Mouse (Mus musculus) liver, embryonic 16.5 days (tissue): ENCODE results near the gene Phf19. TPM values are rescaled to one million over a fixed set of nuclear protein-coding genes. Genes with fewer than 3 reads are reported as not detected.

Source experiments
- ATAC-seq: fragments of 200-750 bp; cut with Nextera tagmentation; 2 replicates; pipeline ENCODE4 v1.8.0; 2017; ENCODE audit warnings: low read depth, mild to moderate bottlenecking, moderate number of reproducible peaks, moderate library complexity
- H3K27ac ChIP-seq: fragments of 300-500 bp; sonication (generic); 2 replicates; pipeline ENCODE4 v1.5.1; 2014; ENCODE audit warnings: mild to moderate bottlenecking, low read length
- H3K27me3 ChIP-seq: fragments of 300-500 bp; sonication (generic); 2 replicates; pipeline ENCODE4 v1.6.1; 2014; ENCODE audit warnings: low read depth, low read length, mixed read lengths; ENCODE audit not compliant: control insufficient read depth, insufficient read depth
- H3K36me3 ChIP-seq: fragments of 300-500 bp; sonication (generic); 2 replicates; pipeline ENCODE4 v1.6.1; 2014; ENCODE audit warnings: mild to moderate bottlenecking; ENCODE audit not compliant: control insufficient read depth, insufficient read depth
- H3K4me1 ChIP-seq: fragments of 300-500 bp; sonication (generic); 2 replicates; pipeline ENCODE4 v1.6.1; 2014; ENCODE audit warnings: low read depth, low read length, mixed read lengths; ENCODE audit not compliant: control insufficient read depth
- H3K4me2 ChIP-seq: fragments of 300-500 bp; sonication (generic); 2 replicates; pipeline ENCODE4 v1.6.1; 2014; ENCODE audit warnings: low read depth, low read length, mixed read lengths
- H3K4me3 ChIP-seq: fragments of 300-500 bp; sonication (generic); 2 replicates; pipeline ENCODE4 v1.5.1; 2014; ENCODE audit warnings: low read depth, mild to moderate bottlenecking, low read length
- H3K9ac ChIP-seq: fragments of 300-500 bp; sonication (generic); 2 replicates; pipeline ENCODE4 v1.6.1; 2014; ENCODE audit warnings: low read depth, low read length
- H3K9me3 ChIP-seq: fragments of 300-500 bp; sonication (generic); replicated peaks from 2 replicates; pipeline ENCODE4 v1.6.1; 2016; ENCODE audit warnings: low read length; ENCODE audit not compliant: control insufficient read depth
- WGBS: fragments of 180-500 bp; shearing (Covaris S2); extraction: QIAGEN DNeasy Blood & Tissue Kit; methylation state at CpG from one replicate; pipeline ENCODE4 v1.1.7; 2014; ENCODE audit not compliant: insufficient replicate concordance; 5-methylcytosine and 5-hydroxymethylcytosine counted together
- polyA plus RNA-seq: library from polyadenylated mRNA; unstranded; fragments of >200 nt; fragmentation: Nextera tagmentation; extraction: Ambion mirVana; gene quantifications from 2 replicates; pipeline ENCODE4 v1.2.1, GENCODE M21; 2015

Phf19 gene
- polyA plus RNA-seq, 1 experiment from 2014 or later, result 1.7 TPM

- no peak overlapping the region for H3K9ac ChIP-seq
- WGBS, result 45% methylated on average over 7 of the region's 7 CpGs
- no peaks in the 10 kb centered on the region for H3K4me1 ChIP-seq
- no peak overlapping the region for H3K27ac ChIP-seq
- no peak overlapping the region for H3K4me3 ChIP-seq
- H3K9me3 ChIP-seq, result no peaks in the 10 kb centered on the region
- peaks cover 6% of the 10 kb centered on the region; the same call in 1 of the 2 replicates for H3K27me3 ChIP-seq
- no peak for ATAC-seq
- H3K36me3 ChIP-seq, result no peaks in the 10 kb centered on the region
- no peak overlapping the region for H3K4me2 ChIP-seq
Observed at GRCm38 (mm10) chr2:34958036-34958435, 44.2 kb upstream of the Phf19 start.

DNA sequence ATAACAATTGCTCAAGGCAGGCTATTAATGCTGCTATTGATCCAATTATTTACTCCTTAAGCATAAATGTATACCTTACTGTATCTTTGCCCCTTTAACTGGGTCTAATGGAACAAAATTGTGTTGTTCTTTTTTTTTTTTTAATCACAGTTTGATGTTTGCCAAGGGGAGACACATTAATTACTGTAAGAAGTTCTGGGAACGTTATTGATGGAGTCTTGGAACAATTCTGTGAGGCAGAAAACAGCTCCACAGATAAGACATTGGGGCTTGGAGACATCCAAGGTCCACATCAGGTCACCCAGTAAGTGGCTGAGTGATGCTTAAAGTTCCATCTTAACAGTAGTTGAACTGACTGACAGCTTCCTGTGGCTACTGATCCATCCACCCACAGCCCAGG is 43.6 kb upstream of the Phf19 start:
- Histone ChIP-seq H3K27me3 (peaks cover 6% of the 10 kb centered on the region; the same call in 1 of the 2 replicates), H3K27ac (no peak overlapping the region), H3K9me3 (no peaks in the 10 kb centered on the region), H3K9ac (no peak overlapping the region), H3K36me3 (no peaks in the 10 kb centered on the region), H3K4me2 (no peak overlapping the region), H3K4me3 (no peak overlapping the region), H3K4me1 (no peaks in the 10 kb centered on the region)
- no peak for ATAC-seq
- WGBS, result 63% methylated on average over 1 of the region's 1 CpGs

DNA sequence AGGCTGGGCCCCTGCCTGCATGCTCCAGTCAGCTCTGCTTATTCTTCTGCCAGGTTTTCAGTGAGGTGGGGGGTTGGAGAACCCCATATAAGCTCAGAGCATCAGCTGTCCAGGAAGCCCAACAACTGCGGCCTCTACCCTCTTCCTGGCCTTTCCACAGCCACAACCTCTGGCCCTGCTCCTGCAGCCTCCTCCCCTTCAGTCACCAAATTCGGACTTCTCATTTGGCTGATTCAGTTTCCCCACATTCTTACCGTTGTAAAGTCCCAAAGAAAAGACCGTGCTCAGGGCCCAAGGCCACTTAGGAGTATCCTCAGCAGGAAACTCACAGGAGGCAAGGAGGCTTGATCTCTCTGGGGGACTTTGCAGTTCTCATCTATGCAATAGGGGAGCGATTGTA is 43.1 kb upstream of the Phf19 start:
- Histone ChIP-seq H3K9me3 (no peaks in the 10 kb centered on the region), H3K4me2 (no peak overlapping the region), H3K4me1 (no peaks in the 10 kb centered on the region), H3K4me3 (no peak overlapping the region), H3K27ac (no peak overlapping the region), H3K36me3 (no peaks in the 10 kb centered on the region), H3K27me3 (peaks cover 6% of the 10 kb centered on the region; the same call in 1 of the 2 replicates), H3K9ac (no peak overlapping the region)
- 36% methylated on average over 5 of the region's 5 CpGs for WGBS
- no peak for ATAC-seq

DNA sequence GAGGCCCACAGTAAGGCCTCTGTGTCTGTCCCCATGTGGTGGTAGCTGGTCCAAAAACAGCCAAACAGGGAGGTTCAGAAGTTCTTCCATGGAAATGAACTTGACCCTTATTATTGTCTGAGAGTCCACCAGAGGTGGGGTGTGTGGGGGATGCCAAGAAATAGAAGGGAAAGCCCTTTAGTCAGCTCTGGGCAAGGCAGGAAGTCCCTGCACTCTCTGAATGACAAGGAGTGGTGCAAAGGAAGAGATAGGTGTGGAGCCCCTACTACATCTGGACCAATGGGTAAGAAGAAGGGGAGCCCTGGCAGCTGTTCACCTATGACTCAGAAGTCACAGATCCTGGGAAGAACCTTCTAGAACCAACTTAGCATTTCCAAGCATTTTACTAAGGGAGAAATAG is 40.5 kb upstream of the Phf19 start:
- ATAC-seq, result no peak
- Histone ChIP-seq H3K4me2 (no peak overlapping the region), H3K36me3 (no peaks in the 10 kb centered on the region), H3K9me3 (no peaks in the 10 kb centered on the region), H3K9ac (no peak overlapping the region), H3K27ac (no peak overlapping the region), H3K4me1 (no peaks in the 10 kb centered on the region), H3K4me3 (no peak overlapping the region), H3K27me3 (no peaks in the 10 kb centered on the region)

DNA sequence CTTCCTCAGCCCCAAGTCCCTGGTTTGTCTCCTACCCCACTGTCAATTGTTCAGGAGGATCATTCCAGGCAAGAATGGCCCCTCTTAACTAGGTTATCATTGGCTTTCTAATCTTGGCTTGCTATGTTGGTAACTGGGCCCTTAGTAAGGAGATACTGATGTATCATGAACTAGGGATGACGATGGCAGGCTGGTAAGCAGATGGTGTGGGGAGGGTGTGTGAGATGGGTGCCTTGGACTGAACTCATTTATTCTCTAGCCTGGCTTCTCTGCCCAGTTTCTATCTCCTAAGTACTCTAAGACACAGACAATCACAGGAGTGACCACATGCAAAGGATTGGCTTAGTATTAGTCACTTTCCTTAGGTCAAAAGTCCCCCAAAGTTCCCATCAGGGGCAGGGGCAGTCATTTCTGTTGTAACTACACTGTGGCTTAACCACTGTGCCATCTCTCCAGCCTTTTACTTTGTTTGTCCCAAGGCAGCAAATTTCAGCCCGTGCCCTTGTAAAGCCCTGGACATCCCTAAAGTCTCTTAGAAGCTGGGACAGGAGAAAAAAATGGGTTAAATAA is 39.8 kb upstream of the Phf19 start:
- no peak for ATAC-seq
- H3K9ac ChIP-seq, result no peak overlapping the region
- H3K27me3 ChIP-seq, result no peaks in the 10 kb centered on the region
- no peak overlapping the region for H3K4me3 ChIP-seq
- no peaks in the 10 kb centered on the region for H3K4me1 ChIP-seq
- no peaks in the 10 kb centered on the region for H3K36me3 ChIP-seq
- H3K9me3 ChIP-seq, result no peaks in the 10 kb centered on the region
- no peak overlapping the region for H3K27ac ChIP-seq
- 50% methylated on average over 2 of the region's 2 CpGs for WGBS
- no peak overlapping the region for H3K4me2 ChIP-seq

DNA sequence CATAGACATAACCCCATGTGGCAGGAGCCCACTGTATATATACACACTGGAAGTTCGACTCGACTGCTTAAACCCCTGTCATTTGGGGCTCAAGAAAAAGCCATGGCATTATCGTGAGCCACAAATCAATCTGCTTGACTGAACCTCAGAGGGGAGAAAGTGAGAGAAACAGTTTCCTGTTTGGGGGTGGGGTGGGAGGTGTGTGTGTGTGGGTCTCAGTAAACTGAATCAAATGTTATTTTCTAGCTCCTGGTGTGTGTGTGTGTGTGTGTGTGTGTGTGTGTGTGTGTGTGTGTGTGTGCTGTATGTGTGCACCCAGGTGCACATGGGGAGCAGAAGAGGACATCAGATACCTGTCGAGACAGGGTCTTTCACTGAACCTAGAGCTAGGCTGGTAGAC is 39.2 kb upstream of the Phf19 start:
- Histone ChIP-seq H3K27ac (no peak overlapping the region), H3K27me3 (no peaks in the 10 kb centered on the region), H3K9me3 (no peaks in the 10 kb centered on the region), H3K4me2 (no peak overlapping the region), H3K4me3 (no peak overlapping the region), H3K4me1 (no peaks in the 10 kb centered on the region), H3K9ac (no peak overlapping the region), H3K36me3 (no peaks in the 10 kb centered on the region)
- no peak for ATAC-seq
- 34% methylated on average over 4 of the region's 4 CpGs for WGBS

- Histone ChIP-seq H3K9ac (no peak overlapping the region), H3K4me2 (no peak overlapping the region), H3K4me3 (no peak overlapping the region), H3K9me3 (no peaks in the 10 kb centered on the region), H3K36me3 (no peaks in the 10 kb centered on the region), H3K27ac (no peak overlapping the region), H3K27me3 (no peaks in the 10 kb centered on the region), H3K4me1 (no peaks in the 10 kb centered on the region)
- ATAC-seq, result no peak
Observed at GRCm38 (mm10) chr2:34951469-34951868, 37.6 kb upstream of the Phf19 start.

- Histone ChIP-seq H3K27ac (no peak overlapping the region), H3K4me1 (no peaks in the 10 kb centered on the region), H3K9me3 (no peaks in the 10 kb centered on the region), H3K4me3 (no peak overlapping the region), H3K4me2 (no peak overlapping the region), H3K27me3 (no peaks in the 10 kb centered on the region), H3K36me3 (no peaks in the 10 kb centered on the region), H3K9ac (no peak overlapping the region)
- 29% methylated on average over 2 of the region's 2 CpGs for WGBS
- no peak for ATAC-seq
Observed at GRCm38 (mm10) chr2:34948622-34949021, 34.8 kb upstream of the Phf19 start.

GRCm38 (mm10) chr2:34946046-34946445 is 32.2 kb upstream of the Phf19 start:
- H3K27ac ChIP-seq, result no peak overlapping the region
- no peaks in the 10 kb centered on the region for H3K36me3 ChIP-seq
- no peaks in the 10 kb centered on the region for H3K9me3 ChIP-seq
- H3K4me2 ChIP-seq, result no peak overlapping the region
- H3K4me3 ChIP-seq, result no peak overlapping the region
- no peak overlapping the region for H3K9ac ChIP-seq
- H3K27me3 ChIP-seq, result no peaks in the 10 kb centered on the region
- no peak for ATAC-seq
- 29% methylated on average over 4 of the region's 4 CpGs for WGBS
- H3K4me1 ChIP-seq, result no peaks in the 10 kb centered on the region
